Mouse (Mus musculus): ENCODE results near the gene Nlrx1. TPM values are rescaled to one million over a fixed set of nuclear protein-coding genes. Genes with fewer than 3 reads are reported as not detected.
A peak's percentile ranks its signal among the peaks of the same experiment; 100 is the strongest.

Gene Nlrx1
- total RNA-seq, 2 experiments from 2014 or later = 8.7 to 13.3 TPM

- no peak for TF ChIP-seq CTCF (IDR thresholded peaks at IDR 0.05)
- Histone ChIP-seq H3K4me3 (no peak overlapping the region), H3K27ac (no peak overlapping the region)
- DNase-seq (ENCODE audit: extremely low spot score in 1 of 2, low spot score in 2 of 2) = no peak
- intact Hi-C loops (cut with DNase I) = no loop called here
These were observed 27.0 kb downstream of the Nlrx1 start for GRCm38 (mm10) chr9:44241418-44241817.

- intact Hi-C loops (cut with DNase I) = loop anchor here (1.0 kb wide), 1 partner anchor 26 kb away; no protein-coding TSS in a partner anchor
- no peak for DNase-seq (ENCODE audit: extremely low spot score in 1 of 2, low spot score in 2 of 2)
- no peak overlapping the region for H3K27ac ChIP-seq
- TF ChIP-seq CTCF (IDR thresholded peaks at IDR 0.05) = no peak
- no peak overlapping the region for H3K4me3 ChIP-seq
These were observed 27.5 kb downstream of the Nlrx1 start for GRCm38 (mm10) chr9:44240911-44241310.

- H3K4me3 ChIP-seq = no peak within 1 kb of the TSS
- no peak within 1 kb of the TSS for H3K27ac ChIP-seq
- no peak for TF ChIP-seq CTCF (IDR thresholded peaks at IDR 0.05)
- intact Hi-C loops (cut with DNase I) = loop anchor here (1.0 kb wide), 1 partner anchor 27 kb away; no protein-coding TSS in a partner anchor
- DNase-seq (ENCODE audit: extremely low spot score in 1 of 2, low spot score in 2 of 2) = peak in 1 of 2 experiments; percentile 7
These were observed 28.0 kb downstream of the Nlrx1 start, which contains the start of gene Ccdc153 for GRCm38 (mm10) chr9:44240399-44240798. Gene Ccdc153 (plus strand): TSS chr9:44240676.

- peak; percentile 92 for TF ChIP-seq CTCF (IDR thresholded peaks at IDR 0.05)
- intact Hi-C loops (cut with DNase I) = loop anchor here (10.0 kb wide), 1 partner anchor 255 kb away; no protein-coding TSS in a partner anchor
- DNase-seq (ENCODE audit: extremely low spot score in 1 of 2, low spot score in 2 of 2) = peak; percentile 38 to 48
These were observed 29.0 kb downstream of the Nlrx1 start for GRCm38 (mm10) chr9:44239447-44239846.

GRCm38 (mm10) chr9:44238501-44239190, 29.8 kb downstream of the Nlrx1 start:
- no peak for DNase-seq (ENCODE audit: extremely low spot score in 1 of 2, low spot score in 2 of 2)
- Histone ChIP-seq H3K27ac (no peak overlapping the region), H3K4me3 (no peak overlapping the region)
- no peak for TF ChIP-seq CTCF (IDR thresholded peaks at IDR 0.05)
- intact Hi-C loops (cut with DNase I) = loop anchor here (10.0 kb wide), 1 partner anchor 254 kb away; no protein-coding TSS in a partner anchor

More at GRCm38 (mm10) chr9:44239447-44239846, 29.0 kb downstream of the Nlrx1 start:
- Histone ChIP-seq H3K4me3 (no peak overlapping the region), H3K27ac (no peak overlapping the region)

- intact Hi-C loops (cut with DNase I) = loop anchor here (10.0 kb wide), 1 partner anchor 252 kb away; no protein-coding TSS in a partner anchor
- TF ChIP-seq CTCF (IDR thresholded peaks at IDR 0.05) = no peak
- Histone ChIP-seq H3K27ac (no peak overlapping the region), H3K4me3 (no peak overlapping the region)
- DNase-seq (ENCODE audit: extremely low spot score in 1 of 2, low spot score in 2 of 2) = no peak
These were observed 31.3 kb downstream of the Nlrx1 start for GRCm38 (mm10) chr9:44237128-44237527.

GRCm38 (mm10) chr9:44236601-44237000, 31.8 kb downstream of the Nlrx1 start:
- no peak overlapping the region for H3K27ac ChIP-seq
- TF ChIP-seq CTCF (IDR thresholded peaks at IDR 0.05) = no peak
- no peak for DNase-seq (ENCODE audit: extremely low spot score in 1 of 2, low spot score in 2 of 2)
- intact Hi-C loops (cut with DNase I) = loop anchor here (10.0 kb wide), 1 partner anchor 252 kb away; no protein-coding TSS in a partner anchor
- no peak overlapping the region for H3K4me3 ChIP-seq

- TF ChIP-seq CTCF (IDR thresholded peaks at IDR 0.05) = no peak; the same call in 1 of the 2 replicates
- intact Hi-C loops (cut with DNase I) = loop anchor here (1.0 to 10.0 kb wide), 4 partner anchors 34 to 250 kb away; partner anchors contain the start of gene Nlrx1
- H3K27ac ChIP-seq = peak overlapping the region; percentile 78
- peak in 1 of 2 experiments; percentile 48 for DNase-seq (ENCODE audit: extremely low spot score in 1 of 2, low spot score in 2 of 2)
- H3K4me3 ChIP-seq = peak overlapping the region; percentile 93
These were observed 33.6 kb downstream of the Nlrx1 start for GRCm38 (mm10) chr9:44234479-44235427.

- intact Hi-C loops (cut with DNase I) = loop anchor here (1.0 to 10.0 kb wide), 4 partner anchors 35 to 249 kb away; partner anchors contain the start of gene Nlrx1
- peak; percentile 99 for DNase-seq (ENCODE audit: extremely low spot score in 1 of 2, low spot score in 2 of 2)
- H3K4me3 ChIP-seq = peak within 1 kb of the TSS; percentile 93
- TF ChIP-seq CTCF (IDR thresholded peaks at IDR 0.05) = peak; percentile 98
- H3K27ac ChIP-seq = peak within 1 kb of the TSS; percentile 97
These were observed 34.5 kb downstream of the Nlrx1 start, which contains the start of gene Cbl for GRCm38 (mm10) chr9:44233802-44234478. Gene Cbl (minus strand): TSS chr9:44234049.

GRCm38 (mm10) chr9:44233021-44233801, 35.2 kb downstream of the Nlrx1 start:
- DNase-seq (ENCODE audit: extremely low spot score in 1 of 2, low spot score in 2 of 2) = no peak
- peak overlapping the region; percentile 97 for H3K27ac ChIP-seq
- no peak for TF ChIP-seq CTCF (IDR thresholded peaks at IDR 0.05)
- intact Hi-C loops (cut with DNase I) = loop anchor here (10.0 kb wide), 1 partner anchor 248 kb away; no protein-coding TSS in a partner anchor
- H3K4me3 ChIP-seq = peak overlapping the region; percentile 93

Data from left cerebral cortex, adult 2 months (tissue).